Mouse (Mus musculus) liver, postnatal 0 days (tissue): Measurements from ENCODE around the gene Arpp21.

Source experiments
- CTCF ChIP-seq: sonication (generic); IDR thresholded peaks from 2 replicates; pipeline ENCODE4 v1.5.1; 2016; ENCODE audit warnings: antibody characterized with exemption, low read depth
- EP300 ChIP-seq: IDR thresholded peaks from 2 replicates; pipeline ENCODE4 v1.6.1; 2016; ENCODE audit warnings: antibody characterized with exemption, low read depth, mild to moderate bottlenecking

GRCm38 (mm10) chr9:112255971-112256370, 20.2 kb upstream of the Arpp21 start:
- no peak for TF ChIP-seq CTCF
- TF ChIP-seq EP300 = no peak
